Mouse (Mus musculus) neutrophil, adult 83 days (primary cell): ENCODE data around the gene Cks2. TPM values are rescaled to one million over a fixed set of nuclear protein-coding genes. Genes with fewer than 3 reads are reported as not detected.

Source experiments
- total RNA-seq, 2 experiments: library from RNA; stranded (reverse); gene quantifications; one replicate each; pipeline ENCODE4 v1.2.4; 2023

Cks2 gene
- 100 to 1,000 TPM; 101 TPM for total RNA-seq

GRCm38 (mm10) chr13:51644829-51645789, at the start of gene Cks2:
Cks2 (plus strand) TSS chr13:51645232.

GRCm38 (mm10) chr13:51651408-51652064, 6.5 kb downstream of the Cks2 start, which contains the start of gene Secisbp2:
Secisbp2 (plus strand) TSS chr13:51651697.

Other genes starting within 250 kb of the Cks2 start
- gene S1pr3, start 236.6 kb upstream of the Cks2 start, total RNA-seq = 1 to 10 TPM; 2.3 to 2.7 TPM
- not detected for gene Shc3, start 75.8 kb upstream of the Cks2 start, total RNA-seq
- gene Secisbp2, start 6.5 kb downstream of the Cks2 start, total RNA-seq = 10 to 100 TPM; 25.0 to 26.8 TPM
- 100 to 1,000 TPM; 129 to 134 TPM for gene Sema4d, start 148.5 kb downstream of the Cks2 start, total RNA-seq
- gene Gadd45g, start 201.4 kb downstream of the Cks2 start, total RNA-seq = 10 to 100 TPM; 18.7 to 23.1 TPM